Mouse (Mus musculus): ENCODE results near the gene Shc4.

The Shc4 gene

GRCm38 (mm10) chr2:125685441-125686150 lies 38.4 kb downstream of the Shc4 start:
- no peak for DNase-seq (ENCODE audit: low read depth, low spot score)

DNA sequence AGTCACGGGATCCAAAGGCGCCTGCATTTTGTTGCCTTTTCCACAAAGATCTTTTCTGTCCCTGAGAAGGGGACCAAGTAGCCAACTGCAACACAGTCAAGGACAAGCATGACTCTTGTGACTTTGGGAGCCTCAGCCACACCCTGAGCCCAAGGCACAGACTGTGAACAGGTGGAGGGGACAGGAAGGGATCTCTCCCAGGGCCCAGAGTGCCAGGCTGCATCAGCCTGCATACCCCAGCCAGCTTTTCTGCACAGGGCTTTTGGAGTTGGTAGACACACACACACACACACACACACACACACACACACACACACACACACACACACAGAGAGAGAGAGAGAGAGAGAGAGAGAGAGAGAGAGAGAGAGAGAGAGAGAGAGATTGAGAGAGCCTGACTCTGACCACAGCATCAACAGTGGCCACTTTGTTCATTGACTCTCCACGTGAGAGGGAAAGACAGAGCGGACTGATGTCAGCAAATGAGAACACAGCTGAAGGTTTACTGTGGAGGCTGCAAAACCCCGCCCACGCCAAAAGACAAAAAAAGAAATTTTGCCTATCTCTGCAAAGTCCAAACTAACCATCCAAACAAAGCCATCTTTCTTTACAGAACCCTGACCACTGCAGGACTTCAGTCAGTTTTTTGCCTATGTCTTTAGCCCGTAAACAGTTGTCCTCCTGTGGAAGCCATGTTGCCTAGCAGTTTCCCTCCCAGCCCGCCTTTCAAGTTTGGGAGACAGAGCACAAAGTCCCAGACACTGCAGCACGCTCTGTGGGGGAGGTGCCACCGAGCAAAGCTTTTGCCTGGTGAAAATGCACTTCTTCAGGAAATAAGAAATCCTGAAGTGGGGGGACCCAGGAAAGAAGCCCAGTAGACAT lies 39.1 kb downstream of the Shc4 start:
- peak; percentile 46 for DNase-seq (ENCODE audit: low read depth, low spot score)

GRCm38 (mm10) chr2:125683895-125684294 lies 40.1 kb downstream of the Shc4 start:
- DNase-seq (ENCODE audit: low read depth, low spot score): peak; percentile 4

DNA sequence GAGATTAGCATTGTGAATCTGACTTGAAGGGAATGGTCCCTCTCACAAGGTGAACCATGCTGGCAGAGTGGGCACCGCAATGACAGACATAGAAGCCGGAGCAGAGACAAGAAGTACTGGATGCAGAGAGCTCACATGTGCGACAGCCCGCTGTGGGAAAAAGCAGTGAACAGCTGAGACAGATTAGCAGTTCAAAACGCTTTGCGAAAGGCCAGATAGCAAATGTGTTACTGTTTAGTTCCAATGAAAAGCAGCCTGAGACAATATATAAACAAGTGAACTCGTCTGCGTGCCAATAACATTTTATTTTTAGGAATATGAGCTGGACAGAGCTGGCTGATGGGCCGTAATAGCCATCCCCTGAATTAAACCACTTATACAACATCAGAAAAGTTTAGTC lies 42.1 kb downstream of the Shc4 start:
- no peak for DNase-seq (ENCODE audit: low read depth, low spot score)

DNA sequence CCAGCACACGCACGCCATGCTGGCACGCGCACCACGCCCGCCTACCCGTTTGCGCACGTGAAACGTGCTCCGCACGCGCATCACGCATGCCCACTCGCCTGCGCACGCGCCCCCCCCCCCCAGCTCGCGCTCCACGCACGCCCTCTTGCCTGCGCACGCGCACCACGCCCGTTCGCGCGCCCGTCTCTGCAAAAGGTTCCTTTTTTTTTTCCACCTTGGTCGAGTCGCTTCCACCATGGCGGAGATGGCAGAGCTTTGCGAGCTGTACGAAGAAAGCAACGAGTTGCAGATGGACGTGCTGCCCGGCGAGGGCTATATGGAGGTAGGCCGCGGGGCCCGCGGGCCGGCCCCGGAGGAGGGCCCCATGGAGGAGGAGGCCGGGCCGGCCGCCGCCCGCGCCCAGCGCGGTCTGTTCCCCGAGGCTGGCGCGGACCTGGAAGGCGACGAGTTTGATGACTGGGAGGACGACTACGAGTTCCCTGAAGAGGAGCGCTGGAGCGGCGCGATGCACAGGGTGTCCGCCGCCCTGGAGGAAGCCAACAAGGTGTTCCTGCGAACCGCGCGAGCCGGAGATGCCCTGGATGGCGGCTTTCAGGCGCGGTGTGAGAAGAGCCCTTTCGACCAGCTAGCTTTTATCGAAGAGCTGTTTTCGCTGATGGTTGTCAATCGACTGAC lies 50.9 kb downstream of the Shc4 start, which contains the start of gene Eid1:
Eid1 (plus strand) TSS at position 139 of the 675 bp plus-strand sequence.
- peak; percentile 87 for DNase-seq (ENCODE audit: low read depth, low spot score)

GRCm38 (mm10) chr2:125672568-125672956 lies 51.4 kb downstream of the Shc4 start:
- DNase-seq (ENCODE audit: low read depth, low spot score): no peak

DNA sequence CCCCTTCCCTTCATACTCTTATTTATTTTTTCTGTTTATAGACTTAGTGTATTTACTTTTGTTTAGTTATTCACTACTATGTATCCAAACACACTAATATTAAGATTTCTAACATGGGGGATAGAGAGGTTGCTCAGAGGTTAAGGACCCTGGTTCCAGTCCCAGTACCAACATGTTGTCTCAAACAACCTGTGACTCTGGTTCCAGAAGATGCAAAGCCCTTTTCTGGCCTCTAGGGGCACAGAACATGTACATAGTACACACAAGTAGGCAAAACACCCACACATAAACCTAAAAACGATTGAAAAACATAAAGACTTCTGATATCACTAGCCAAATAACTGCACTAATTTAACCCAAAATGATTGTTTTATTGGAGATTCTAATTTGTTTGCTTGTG lies 53.1 kb downstream of the Shc4 start:
- DNase-seq (ENCODE audit: low read depth, low spot score): peak; percentile 44

DNA sequence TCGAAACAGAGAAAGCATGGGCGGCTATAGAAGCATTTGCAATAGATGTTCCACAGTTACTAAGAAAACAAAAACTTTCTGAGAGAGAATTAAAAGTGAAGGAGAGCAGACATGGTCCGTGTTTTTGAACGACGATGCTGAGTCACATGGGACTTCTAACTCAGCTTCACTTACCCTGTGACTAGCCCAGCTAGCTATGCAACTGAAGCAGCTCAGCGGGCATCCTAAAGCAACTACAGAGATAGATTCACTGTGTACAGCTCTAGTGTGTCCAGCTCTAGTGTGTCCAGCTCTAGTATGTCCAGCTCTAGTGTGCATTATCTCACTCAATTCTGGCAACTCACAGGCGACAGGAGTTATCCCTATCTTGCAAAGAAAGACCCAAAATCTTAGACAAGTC lies 56.2 kb downstream of the Shc4 start:
- no peak for DNase-seq (ENCODE audit: low read depth, low spot score)

DNA sequence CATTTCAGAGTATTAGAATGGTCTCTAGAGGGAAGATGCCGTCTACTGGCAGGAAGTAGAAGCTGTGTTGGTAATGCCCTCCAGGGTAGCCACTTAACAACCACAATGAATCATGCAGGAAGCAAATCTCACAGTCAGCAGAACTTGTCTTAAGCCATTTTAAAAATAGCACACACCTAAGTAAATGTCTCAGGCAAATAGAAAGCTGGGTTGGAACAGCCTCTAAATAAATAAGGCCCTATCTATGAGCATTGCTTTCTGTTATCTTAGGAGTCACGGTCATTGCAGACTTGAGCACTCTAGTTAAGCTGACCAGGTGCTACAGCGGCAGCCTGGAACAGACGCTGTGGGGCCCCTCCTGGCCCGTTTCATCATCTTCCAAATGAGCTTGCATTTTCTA lies 56.8 kb downstream of the Shc4 start:
- DNase-seq (ENCODE audit: low read depth, low spot score): no peak

DNA sequence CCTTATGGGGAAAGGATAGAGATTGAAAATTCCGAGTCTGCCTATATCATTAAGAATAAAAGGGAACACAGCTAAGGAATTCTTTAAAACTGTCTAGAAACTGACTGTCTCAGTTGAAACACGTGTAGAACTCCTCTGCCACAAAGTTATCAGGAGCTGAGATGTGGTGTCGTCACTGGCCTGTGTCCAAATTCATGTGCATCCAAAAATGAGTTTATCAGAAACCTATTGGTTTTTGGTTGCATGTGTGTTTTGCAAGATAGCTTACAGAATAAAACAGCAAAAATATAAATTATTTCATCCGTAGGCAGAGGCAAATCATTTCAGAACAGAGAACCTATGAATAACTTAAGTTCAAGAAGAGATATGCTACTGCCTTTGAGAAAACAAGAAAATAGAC lies 57.3 kb downstream of the Shc4 start:
- DNase-seq (ENCODE audit: low read depth, low spot score): no peak

GRCm38 (mm10) chr2:125665909-125666308 lies 58.0 kb downstream of the Shc4 start:
- no peak for DNase-seq (ENCODE audit: low read depth, low spot score)

DNA sequence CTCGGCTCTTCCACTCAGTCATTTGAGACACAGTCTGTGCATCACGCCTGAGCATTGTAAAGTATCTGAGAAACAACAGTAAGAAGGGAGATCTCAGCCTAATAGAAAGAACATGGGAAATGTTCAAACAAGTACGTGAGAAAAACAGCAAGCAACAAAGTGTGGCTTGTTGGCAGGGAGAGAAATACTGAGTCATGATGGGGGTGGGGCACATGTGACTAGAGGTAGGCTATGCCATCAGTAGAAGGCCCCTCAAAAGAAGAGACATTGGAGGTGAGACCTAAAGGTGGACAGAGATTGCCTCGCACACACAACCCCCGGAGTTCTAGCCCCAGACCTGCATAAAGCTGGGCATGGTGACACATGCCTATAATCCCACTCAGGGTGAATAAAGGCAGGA lies 58.7 kb downstream of the Shc4 start:
- no peak for DNase-seq (ENCODE audit: low read depth, low spot score)

- DNase-seq (ENCODE audit: low read depth, low spot score): no peak
These were observed 61.4 kb downstream of the Shc4 start for GRCm38 (mm10) chr2:125662517-125662916.

DNA sequence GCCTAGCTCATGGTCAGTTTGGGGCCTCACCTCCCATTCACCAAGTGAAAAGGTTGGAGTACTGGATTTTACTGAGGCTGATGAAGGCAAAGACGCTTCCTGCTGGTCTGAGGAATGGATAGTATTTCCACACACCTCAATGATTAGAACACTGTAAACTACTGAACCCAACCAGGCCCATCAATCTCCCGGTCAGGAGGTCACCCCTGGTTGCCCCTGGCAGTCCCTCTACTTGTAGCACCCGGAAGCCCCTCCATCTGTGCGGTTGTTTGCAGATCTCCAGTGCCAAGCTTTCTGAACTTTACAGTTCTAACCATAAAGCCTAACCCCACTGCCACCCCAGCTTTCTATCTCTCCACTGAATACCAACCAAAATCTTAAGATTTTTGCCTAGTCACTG lies 62.8 kb downstream of the Shc4 start:
- DNase-seq (ENCODE audit: low read depth, low spot score): no peak

- peak; percentile 19 for DNase-seq (ENCODE audit: low read depth, low spot score)
These were observed 63.3 kb downstream of the Shc4 start for GRCm38 (mm10) chr2:125660537-125661130.

- DNase-seq (ENCODE audit: low read depth, low spot score): peak; percentile 80
These were observed 64.0 kb downstream of the Shc4 start for GRCm38 (mm10) chr2:125659823-125660536.

GRCm38 (mm10) chr2:125655391-125655790 lies 68.6 kb downstream of the Shc4 start:
- DNase-seq (ENCODE audit: low read depth, low spot score): no peak

DNA sequence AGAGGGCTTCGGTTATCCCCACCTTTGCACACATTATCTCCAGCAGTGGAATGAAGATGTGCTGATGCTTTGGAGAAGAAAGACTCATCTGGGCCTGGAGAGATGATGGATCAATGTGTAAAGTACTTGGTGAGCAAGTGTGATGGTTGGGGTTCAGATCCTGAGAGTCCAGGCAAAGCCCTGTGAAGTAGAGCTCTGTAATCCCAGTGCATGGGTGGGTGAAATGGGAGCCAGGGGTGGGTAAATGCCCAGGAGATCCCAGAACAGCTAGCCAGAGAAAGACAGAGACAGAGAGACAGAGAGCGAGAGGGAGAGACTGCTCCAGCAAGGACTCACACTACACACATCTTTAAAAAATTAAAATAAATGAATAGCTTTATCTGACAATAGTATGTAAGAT lies 70.7 kb downstream of the Shc4 start:
- no peak for DNase-seq (ENCODE audit: low read depth, low spot score)

DNA sequence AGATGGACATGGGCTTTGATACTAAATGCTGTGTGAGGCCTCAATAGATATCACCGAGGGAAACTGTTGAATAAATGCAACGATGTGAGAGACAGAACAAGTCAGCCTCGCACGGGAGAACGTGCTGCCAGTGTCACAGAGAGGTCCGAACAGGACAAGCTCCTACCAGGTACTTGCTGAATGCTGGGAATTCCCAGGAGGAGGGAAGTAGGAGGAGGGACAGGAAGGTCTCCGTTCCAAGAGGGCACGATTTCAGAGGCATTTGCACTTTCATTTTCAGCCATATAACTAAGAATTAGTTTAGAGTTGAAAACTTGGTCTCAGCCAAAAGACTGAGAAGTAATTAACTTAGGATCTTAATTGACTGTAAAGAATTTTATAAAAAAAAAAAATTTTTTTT lies 72.4 kb downstream of the Shc4 start:
- no peak for DNase-seq (ENCODE audit: low read depth, low spot score)

DNA sequence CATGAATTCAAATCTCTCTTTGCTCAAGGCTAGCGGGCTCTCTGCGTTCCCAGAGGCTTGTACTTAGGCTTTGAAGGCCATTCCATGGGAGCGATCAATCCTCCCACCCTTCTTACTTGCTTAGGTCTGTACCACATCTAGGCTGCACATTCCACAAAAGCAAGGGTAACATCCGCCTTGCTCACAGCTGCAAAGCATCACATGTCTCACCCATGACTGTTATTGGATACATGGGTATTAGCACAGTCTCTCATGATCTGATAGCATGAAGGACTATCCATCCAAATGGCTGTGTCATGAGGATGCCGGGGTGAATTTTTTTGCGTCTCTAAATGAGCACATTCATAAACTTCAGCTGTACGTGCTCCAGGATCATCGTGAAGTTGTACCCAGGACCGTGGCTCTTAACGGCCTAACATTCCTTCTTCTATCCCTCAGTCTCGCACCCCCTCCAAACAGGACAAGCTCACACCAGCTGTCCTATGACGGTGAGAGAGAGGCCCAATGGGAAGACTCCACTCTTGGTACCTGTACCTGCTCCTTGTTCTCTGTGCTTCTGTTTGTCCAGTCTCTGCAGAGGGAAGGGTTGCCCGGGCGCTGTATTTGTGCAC lies 73.1 kb downstream of the Shc4 start:
- no peak for DNase-seq (ENCODE audit: low read depth, low spot score)

GRCm38 (mm10) chr2:125650038-125650437 lies 73.9 kb downstream of the Shc4 start:
- no peak for DNase-seq (ENCODE audit: low read depth, low spot score)
